Mouse (Mus musculus): ENCODE data around the gene Phc3. TPM values are rescaled to one million over a fixed set of nuclear protein-coding genes. Genes with fewer than 3 reads are reported as not detected.

Gene Phc3
- polyA plus RNA-seq, 1 experiment from 2014 or later = 5.6 TPM

DNA sequence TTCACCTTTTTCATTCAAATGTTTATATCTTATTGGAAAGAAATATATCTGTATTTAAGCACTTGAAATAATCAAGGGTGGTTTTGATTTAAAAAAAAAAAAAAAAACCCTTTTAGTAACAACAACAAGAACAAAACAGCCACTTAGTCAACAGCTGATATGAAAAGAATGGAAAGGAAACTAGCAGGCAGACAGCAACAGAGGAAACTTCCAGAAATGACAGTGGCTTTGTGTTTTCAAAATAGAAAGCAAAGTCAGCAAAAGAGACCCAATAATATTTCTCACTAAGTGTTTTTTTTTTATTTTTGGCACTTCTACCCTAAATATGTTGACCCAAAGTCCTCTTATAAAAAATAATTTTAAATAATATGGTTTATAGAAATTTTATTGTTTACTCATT is 34.8 kb downstream of the Phc3 start:
- Histone ChIP-seq H3K36me3 (peaks cover 51% of the 10 kb centered on the region), H3K4me1 (replicated peaks) (no peaks in the 10 kb centered on the region), H3K9me3 (no peaks in the 10 kb centered on the region), H3K27ac (no peak overlapping the region), H3K4me2 (no peak overlapping the region), H3K9ac (replicated peaks) (no peak overlapping the region), H3K4me3 (replicated peaks) (no peak overlapping the region), H3K27me3 (no peaks in the 10 kb centered on the region)
- no peak for ATAC-seq (ENCODE audit: insufficient number of reproducible peaks, insufficient read depth, low FRiP score, low TSS enrichment, low read depth)

DNA sequence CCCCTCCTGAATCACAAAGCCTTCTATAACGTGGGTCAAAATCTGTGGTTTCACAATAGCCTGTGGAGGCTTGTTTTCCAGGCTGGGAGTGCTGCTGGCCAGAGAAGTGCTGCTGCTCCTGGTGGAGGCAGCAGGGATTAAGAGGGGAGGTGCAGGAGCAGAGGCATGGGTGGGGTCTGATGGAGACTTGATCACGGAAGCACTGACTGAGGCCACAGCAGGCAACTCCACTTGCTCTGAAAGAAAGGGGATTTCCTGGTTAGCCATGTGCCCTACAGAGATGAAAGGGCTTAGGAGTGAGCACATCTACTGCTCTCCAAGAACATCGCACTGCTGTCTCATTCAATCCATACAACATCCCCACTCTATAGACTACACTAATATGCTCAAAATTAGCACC is 39.4 kb downstream of the Phc3 start:
- Histone ChIP-seq H3K4me1 (replicated peaks) (no peaks in the 10 kb centered on the region), H3K27me3 (no peaks in the 10 kb centered on the region), H3K9ac (replicated peaks) (no peak overlapping the region), H3K9me3 (no peaks in the 10 kb centered on the region), H3K36me3 (peaks cover 47% of the 10 kb centered on the region), H3K27ac (no peak overlapping the region), H3K4me3 (replicated peaks) (no peak overlapping the region), H3K4me2 (no peak overlapping the region)
- WGBS = 51% methylated on average over 3 of the region's 3 CpGs
- ATAC-seq (ENCODE audit: insufficient number of reproducible peaks, insufficient read depth, low FRiP score, low TSS enrichment, low read depth) = no peak

GRCm38 (mm10) chr3:30927664-30928063 is 41.6 kb downstream of the Phc3 start:
- no peak overlapping the region for H3K27ac ChIP-seq
- H3K27me3 ChIP-seq = no peaks in the 10 kb centered on the region
- H3K9me3 ChIP-seq = no peaks in the 10 kb centered on the region
- no peak for ATAC-seq (ENCODE audit: insufficient number of reproducible peaks, insufficient read depth, low FRiP score, low TSS enrichment, low read depth)
- no peak overlapping the region for H3K4me3 ChIP-seq (replicated peaks)
- H3K4me1 ChIP-seq (replicated peaks) = no peaks in the 10 kb centered on the region
- no peak overlapping the region for H3K9ac ChIP-seq (replicated peaks)
- H3K36me3 ChIP-seq = peaks cover 49% of the 10 kb centered on the region
- no peak overlapping the region for H3K4me2 ChIP-seq
- 89% methylated on average over 3 of the region's 3 CpGs for WGBS

DNA sequence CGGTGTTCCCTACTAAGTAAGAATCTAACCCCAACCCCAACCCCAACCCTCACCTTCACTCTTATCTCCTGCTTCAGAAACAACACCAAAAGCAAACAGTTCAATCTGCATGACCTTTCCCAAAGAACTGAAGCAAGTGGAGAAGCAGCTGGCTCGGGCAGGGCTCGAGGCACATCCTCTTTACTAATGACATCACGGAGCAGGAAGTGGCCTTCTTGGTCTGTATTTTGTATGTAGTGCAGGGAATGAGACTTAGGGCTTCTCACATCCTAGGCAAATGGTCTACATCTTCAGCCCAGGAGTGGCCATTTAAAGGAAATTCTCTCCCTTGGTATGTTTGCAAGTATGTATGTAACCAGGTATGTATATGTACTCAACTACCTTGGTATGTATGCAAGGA is 52.1 kb downstream of the Phc3 start:
- Histone ChIP-seq H3K36me3 (peaks cover 89% of the 10 kb centered on the region), H3K27me3 (no peaks in the 10 kb centered on the region), H3K27ac (no peak overlapping the region), H3K4me2 (no peak overlapping the region), H3K9ac (replicated peaks) (no peak overlapping the region), H3K4me3 (replicated peaks) (no peak overlapping the region), H3K4me1 (replicated peaks) (no peaks in the 10 kb centered on the region), H3K9me3 (no peaks in the 10 kb centered on the region)
- WGBS = 90% methylated on average over 4 of the region's 4 CpGs
- ATAC-seq (ENCODE audit: insufficient number of reproducible peaks, insufficient read depth, low FRiP score, low TSS enrichment, low read depth) = no peak

DNA sequence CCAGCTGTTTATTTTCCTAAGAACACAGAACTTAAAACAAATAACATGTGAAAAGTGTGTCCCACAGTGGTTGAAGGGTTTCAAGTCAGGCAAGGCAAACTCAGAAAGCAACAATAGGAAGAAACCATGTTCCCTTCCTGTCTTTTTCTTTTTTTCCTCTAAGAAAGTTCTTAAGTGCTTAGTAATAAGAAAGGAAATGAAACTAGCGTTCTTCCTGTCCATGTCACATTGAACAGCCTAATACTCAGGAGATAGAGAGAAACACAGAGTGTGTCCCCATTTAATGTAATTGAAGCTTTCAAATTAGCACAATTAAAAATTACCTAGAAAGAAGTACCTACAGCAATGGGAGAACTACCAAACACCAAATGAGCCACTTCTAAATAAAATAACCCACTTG is 64.6 kb downstream of the Phc3 start:
- H3K4me3 ChIP-seq (replicated peaks) = no peak overlapping the region
- peaks cover 58% of the 10 kb centered on the region for H3K36me3 ChIP-seq
- 0 out of 2 replicates have a peak, but pooled peaks cover 3% of the 10 kb centered on the region for H3K4me1 ChIP-seq (replicated peaks)
- no peaks in the 10 kb centered on the region for H3K27me3 ChIP-seq
- H3K9ac ChIP-seq (replicated peaks) = no peak overlapping the region
- H3K9me3 ChIP-seq = no peaks in the 10 kb centered on the region
- 90% methylated on average over 1 of the region's 1 CpGs for WGBS
- H3K4me2 ChIP-seq = no peak overlapping the region
- no peak overlapping the region for H3K27ac ChIP-seq
- ATAC-seq (ENCODE audit: insufficient number of reproducible peaks, insufficient read depth, low FRiP score, low TSS enrichment, low read depth) = no peak

DNA sequence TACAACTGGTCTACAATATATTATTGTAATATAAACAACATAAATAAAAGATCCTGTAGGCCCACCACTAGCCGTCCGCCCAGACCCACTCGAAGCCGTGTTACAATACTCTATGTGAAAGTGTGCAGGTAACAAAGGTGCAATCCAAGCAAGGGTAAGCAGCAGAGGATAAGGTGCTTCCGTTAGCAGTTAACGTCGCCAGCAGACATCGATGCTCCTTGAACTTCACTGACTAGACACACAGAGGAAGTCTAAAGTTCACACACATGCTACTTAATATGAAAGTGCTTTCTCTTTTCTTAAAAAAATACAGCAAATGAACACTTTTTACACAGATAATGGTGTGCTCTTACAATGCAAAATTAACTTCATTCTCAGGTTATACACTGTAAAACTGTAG is 69.8 kb downstream of the Phc3 start:
- Histone ChIP-seq H3K4me3 (replicated peaks) (no peak overlapping the region), H3K4me1 (replicated peaks) (no peaks in the 10 kb centered on the region), H3K27me3 (no peaks in the 10 kb centered on the region), H3K9ac (replicated peaks) (no peak overlapping the region), H3K4me2 (no peak overlapping the region), H3K36me3 (peaks cover 56% of the 10 kb centered on the region), H3K27ac (no peak overlapping the region), H3K9me3 (no peaks in the 10 kb centered on the region)
- 93% methylated on average over 8 of the region's 8 CpGs for whole genome bisulfite sequencing
- ATAC-seq (ENCODE audit: insufficient number of reproducible peaks, insufficient read depth, low FRiP score, low TSS enrichment, low read depth) = no peak

DNA sequence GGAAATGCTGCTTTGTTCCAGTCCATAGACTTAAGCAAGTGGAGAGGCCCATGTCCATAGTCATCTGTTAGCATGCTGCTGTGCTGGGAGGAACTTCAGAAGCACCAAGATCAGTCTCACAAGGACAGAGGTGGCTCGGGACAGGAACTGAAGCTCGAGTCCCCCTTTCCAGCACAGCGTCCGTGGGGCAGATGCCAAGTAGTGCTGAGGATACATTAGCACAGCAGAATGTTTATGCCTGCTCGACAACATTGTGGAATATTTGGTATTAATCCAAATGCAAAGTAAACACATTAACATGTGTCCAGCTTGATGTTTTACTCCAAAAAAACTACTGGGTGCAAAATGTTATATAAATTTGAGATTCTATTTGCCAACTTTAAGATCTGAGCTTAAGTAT is 72.5 kb downstream of the Phc3 start:
- Histone ChIP-seq H3K9me3 (no peaks in the 10 kb centered on the region), H3K4me1 (replicated peaks) (no peaks in the 10 kb centered on the region), H3K9ac (replicated peaks) (no peak overlapping the region), H3K27ac (no peak overlapping the region), H3K27me3 (no peaks in the 10 kb centered on the region), H3K4me3 (replicated peaks) (no peak overlapping the region), H3K4me2 (no peak overlapping the region), H3K36me3 (peaks cover 40% of the 10 kb centered on the region)
- ATAC-seq (ENCODE audit: insufficient number of reproducible peaks, insufficient read depth, low FRiP score, low TSS enrichment, low read depth) = no peak
- whole genome bisulfite sequencing = 67% methylated on average over 5 of the region's 5 CpGs

GRCm38 (mm10) chr3:30889014-30889413 is 80.2 kb downstream of the Phc3 start:
- WGBS = 43% methylated on average over 1 of the region's 1 CpGs
- no peak for ATAC-seq (ENCODE audit: insufficient number of reproducible peaks, insufficient read depth, low FRiP score, low TSS enrichment, low read depth)
- H3K9me3 ChIP-seq = no peaks in the 10 kb centered on the region
- H3K4me1 ChIP-seq (replicated peaks) = no peaks in the 10 kb centered on the region
- H3K4me2 ChIP-seq = no peak overlapping the region
- no peaks in the 10 kb centered on the region for H3K27me3 ChIP-seq
- no peak overlapping the region for H3K27ac ChIP-seq
- H3K9ac ChIP-seq (replicated peaks) = no peak overlapping the region
- no peaks in the 10 kb centered on the region for H3K36me3 ChIP-seq
- H3K4me3 ChIP-seq (replicated peaks) = no peak overlapping the region

DNA sequence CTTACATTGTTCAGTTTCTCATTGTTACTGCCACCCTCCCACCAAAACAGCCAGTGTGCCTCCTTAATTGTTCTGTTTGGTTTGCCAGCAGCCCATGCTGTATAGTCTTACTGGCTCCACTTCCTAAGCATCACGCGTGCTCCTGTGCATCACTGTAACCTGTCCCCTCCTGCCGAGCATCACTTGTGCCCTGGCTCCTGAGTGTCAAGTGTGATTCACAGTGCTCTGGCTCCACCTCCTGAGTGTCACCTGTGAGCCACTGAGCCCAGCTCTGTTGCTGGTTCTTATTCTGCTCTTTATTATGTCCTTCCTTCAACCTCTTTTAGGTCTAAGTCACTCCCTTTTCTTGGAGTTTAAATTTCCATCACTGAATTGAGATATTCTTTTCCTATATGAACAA is 81.8 kb downstream of the Phc3 start:
- Histone ChIP-seq H3K4me2 (no peak overlapping the region), H3K27me3 (no peaks in the 10 kb centered on the region), H3K4me1 (replicated peaks) (no peaks in the 10 kb centered on the region), H3K4me3 (replicated peaks) (no peak overlapping the region), H3K9me3 (no peaks in the 10 kb centered on the region), H3K36me3 (no peaks in the 10 kb centered on the region), H3K27ac (no peak overlapping the region), H3K9ac (replicated peaks) (no peak overlapping the region)
- WGBS = 90% methylated on average over 3 of the region's 3 CpGs
- ATAC-seq (ENCODE audit: insufficient number of reproducible peaks, insufficient read depth, low FRiP score, low TSS enrichment, low read depth) = no peak

GRCm38 (mm10) chr3:30876709-30877108 is 92.5 kb downstream of the Phc3 start:
- H3K27ac ChIP-seq = no peak overlapping the region

DNA sequence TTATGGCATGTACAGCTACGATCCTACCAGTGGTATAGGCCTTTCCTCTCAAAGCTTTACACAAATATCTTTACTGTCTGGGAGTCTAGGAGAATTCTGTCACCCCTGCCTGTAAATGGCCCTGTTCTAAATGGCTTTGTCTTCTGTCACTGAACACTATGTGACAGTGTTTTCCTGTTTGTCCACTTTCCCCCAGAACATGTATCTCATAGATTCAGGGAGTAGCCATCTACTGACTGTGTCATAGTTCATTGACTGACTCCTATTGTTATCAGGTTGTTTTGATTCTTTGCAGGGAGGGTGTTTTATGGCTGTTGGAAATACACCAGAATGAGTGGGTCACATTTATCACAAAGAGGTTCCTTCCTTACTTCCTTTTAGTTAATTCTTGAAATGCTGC is 99.2 kb downstream of the Phc3 start:
- Histone ChIP-seq H3K27ac (no peak overlapping the region), H3K4me3 (replicated peaks) (no peak overlapping the region), H3K9me3 (no peaks in the 10 kb centered on the region), H3K27me3 (no peaks in the 10 kb centered on the region), H3K4me2 (no peak overlapping the region), H3K36me3 (no peaks in the 10 kb centered on the region), H3K9ac (replicated peaks) (no peak overlapping the region), H3K4me1 (replicated peaks) (no peaks in the 10 kb centered on the region)
- WGBS = 78% methylated on average over 1 of the region's 1 CpGs
- no peak for ATAC-seq (ENCODE audit: insufficient number of reproducible peaks, insufficient read depth, low FRiP score, low TSS enrichment, low read depth)

More at GRCm38 (mm10) chr3:30876709-30877108, 92.5 kb downstream of the Phc3 start:
- Histone ChIP-seq H3K4me1 (replicated peaks) (no peaks in the 10 kb centered on the region), H3K4me3 (replicated peaks) (no peak overlapping the region), H3K36me3 (no peaks in the 10 kb centered on the region), H3K27me3 (no peaks in the 10 kb centered on the region), H3K9me3 (no peaks in the 10 kb centered on the region), H3K9ac (replicated peaks) (no peak overlapping the region), H3K4me2 (no peak overlapping the region)
- ATAC-seq (ENCODE audit: insufficient number of reproducible peaks, insufficient read depth, low FRiP score, low TSS enrichment, low read depth) = no peak
- WGBS = 69% methylated on average over 6 of the region's 6 CpGs

- no peaks in the 10 kb centered on the region for H3K36me3 ChIP-seq
- H3K4me2 ChIP-seq = no peak overlapping the region
- H3K4me3 ChIP-seq (replicated peaks) = no peak overlapping the region
- H3K9me3 ChIP-seq = no peaks in the 10 kb centered on the region
- H3K9ac ChIP-seq (replicated peaks) = no peak overlapping the region
- peaks cover 1% of the 10 kb centered on the region; the same call in 1 of the 2 replicates for H3K4me1 ChIP-seq (replicated peaks)
- no peak for ATAC-seq (ENCODE audit: insufficient number of reproducible peaks, insufficient read depth, low FRiP score, low TSS enrichment, low read depth)
- WGBS = 74% methylated on average over 5 of the region's 5 CpGs
- no peak overlapping the region for H3K27ac ChIP-seq
- H3K27me3 ChIP-seq = no peaks in the 10 kb centered on the region
These were observed 100.6 kb downstream of the Phc3 start for GRCm38 (mm10) chr3:30868625-30869024.

Measured in limb, embryonic 12.5 days (tissue).